Mouse (Mus musculus): Measurements from ENCODE around the gene Cks1b. TPM values are rescaled to one million over a fixed set of nuclear protein-coding genes. Genes with fewer than 3 reads are reported as not detected.

The Cks1b gene
- polyA plus RNA-seq, 1 experiment from 2014 or later, result 480 TPM

- Histone ChIP-seq H3K4me3 (peak overlapping the region; percentile 50), H3K4me2 (replicated peaks) (peak overlapping the region; percentile 97), H3K9me3 (no peaks in the 10 kb centered on the region), H3K4me1 (peaks cover 46% of the 10 kb centered on the region), H3K27ac (peak overlapping the region; percentile 68; the same call in 1 of the 2 replicates), H3K9ac (peak overlapping the region; percentile 58; the same call in 1 of the 2 replicates), H3K27me3 (peaks cover 26% of the 10 kb centered on the region), H3K36me3 (no peaks in the 10 kb centered on the region)
- under 1% methylated on average over 15 of the region's 15 CpGs for WGBS
- ATAC-seq (ENCODE audit: insufficient number of reproducible peaks, insufficient read depth, low FRiP score, low TSS enrichment), result peak; percentile 94
These were observed 24.6 kb downstream of the Cks1b start for GRCm38 (mm10) chr3:89393605-89394004.

GRCm38 (mm10) chr3:89392871-89393311, 25.3 kb downstream of the Cks1b start:
- no peaks in the 10 kb centered on the region for H3K9me3 ChIP-seq
- no peak overlapping the region for H3K27ac ChIP-seq
- H3K27me3 ChIP-seq, result peaks cover 26% of the 10 kb centered on the region
- H3K36me3 ChIP-seq, result no peaks in the 10 kb centered on the region
- no peak overlapping the region for H3K9ac ChIP-seq
- no peak for ATAC-seq (ENCODE audit: insufficient number of reproducible peaks, insufficient read depth, low FRiP score, low TSS enrichment)
- peaks cover 46% of the 10 kb centered on the region for H3K4me1 ChIP-seq
- peak overlapping the region; percentile 50 for H3K4me3 ChIP-seq
- WGBS, result under 1% methylated on average over 17 of the region's 24 CpGs
- peak overlapping the region; percentile 97 for H3K4me2 ChIP-seq (replicated peaks)

- H3K4me1 ChIP-seq, result peaks cover 54% of the 10 kb centered on the region
- under 1% methylated on average over 56 of the region's 56 CpGs for WGBS
These were observed 26.3 kb downstream of the Cks1b start for GRCm38 (mm10) chr3:89391663-89392511.

GRCm38 (mm10) chr3:89390699-89391662, 27.2 kb downstream of the Cks1b start:
- H3K27me3 ChIP-seq, result peaks cover 26% of the 10 kb centered on the region
- WGBS, result 6% methylated on average over 19 of the region's 19 CpGs
- H3K27ac ChIP-seq, result no peak overlapping the region
- H3K4me3 ChIP-seq, result peak overlapping the region; percentile 50
- H3K36me3 ChIP-seq, result no peaks in the 10 kb centered on the region
- no peaks in the 10 kb centered on the region for H3K9me3 ChIP-seq
- peak overlapping the region; percentile 97 for H3K4me2 ChIP-seq (replicated peaks)
- ATAC-seq (ENCODE audit: insufficient number of reproducible peaks, insufficient read depth, low FRiP score, low TSS enrichment), result no peak
- peak overlapping the region; percentile 53 for H3K9ac ChIP-seq
- H3K4me1 ChIP-seq, result peaks cover 60% of the 10 kb centered on the region

More at GRCm38 (mm10) chr3:89391663-89392511, 26.3 kb downstream of the Cks1b start:
- no peaks in the 10 kb centered on the region for H3K9me3 ChIP-seq
- H3K27ac ChIP-seq, result no peak overlapping the region
- H3K9ac ChIP-seq, result peak overlapping the region; percentile 53
- H3K27me3 ChIP-seq, result peaks cover 26% of the 10 kb centered on the region
- H3K36me3 ChIP-seq, result no peaks in the 10 kb centered on the region
- peak overlapping the region; percentile 50 for H3K4me3 ChIP-seq
- H3K4me2 ChIP-seq (replicated peaks), result peak overlapping the region; percentile 97
- no peak for ATAC-seq (ENCODE audit: insufficient number of reproducible peaks, insufficient read depth, low FRiP score, low TSS enrichment)

GRCm38 (mm10) chr3:89390111-89390515, 28.1 kb downstream of the Cks1b start:
- peaks cover 26% of the 10 kb centered on the region for H3K27me3 ChIP-seq
- 68% methylated on average over 5 of the region's 5 CpGs for WGBS
- no peak overlapping the region for H3K9ac ChIP-seq
- no peak for ATAC-seq (ENCODE audit: insufficient number of reproducible peaks, insufficient read depth, low FRiP score, low TSS enrichment)
- H3K9me3 ChIP-seq, result no peaks in the 10 kb centered on the region
- no peak overlapping the region for H3K27ac ChIP-seq
- H3K4me1 ChIP-seq, result peaks cover 54% of the 10 kb centered on the region
- no peaks in the 10 kb centered on the region for H3K36me3 ChIP-seq
- H3K4me2 ChIP-seq (replicated peaks), result no peak overlapping the region; the same call in 1 of the 2 replicates
- no peak overlapping the region for H3K4me3 ChIP-seq

GRCm38 (mm10) chr3:89388901-89389740, 29.1 kb downstream of the Cks1b start:
- H3K9ac ChIP-seq, result no peak overlapping the region
- H3K9me3 ChIP-seq, result no peaks in the 10 kb centered on the region
- H3K4me3 ChIP-seq, result no peak overlapping the region
- no peak for ATAC-seq (ENCODE audit: insufficient number of reproducible peaks, insufficient read depth, low FRiP score, low TSS enrichment)
- H3K27ac ChIP-seq, result no peak overlapping the region
- 75% methylated on average over 5 of the region's 6 CpGs for WGBS
- no peaks in the 10 kb centered on the region for H3K36me3 ChIP-seq
- H3K27me3 ChIP-seq, result peaks cover 26% of the 10 kb centered on the region
- H3K4me1 ChIP-seq, result peaks cover 52% of the 10 kb centered on the region
- H3K4me2 ChIP-seq (replicated peaks), result no peak overlapping the region

GRCm38 (mm10) chr3:89388134-89388881, 29.9 kb downstream of the Cks1b start:
- WGBS, result 69% methylated on average over 11 of the region's 11 CpGs
- Histone ChIP-seq H3K36me3 (no peaks in the 10 kb centered on the region), H3K4me3 (no peak overlapping the region), H3K4me2 (replicated peaks) (no peak overlapping the region), H3K27ac (no peak overlapping the region), H3K9me3 (no peaks in the 10 kb centered on the region), H3K27me3 (peaks cover 26% of the 10 kb centered on the region), H3K9ac (no peak overlapping the region), H3K4me1 (peaks cover 52% of the 10 kb centered on the region)
- no peak for ATAC-seq (ENCODE audit: insufficient number of reproducible peaks, insufficient read depth, low FRiP score, low TSS enrichment)

- Histone ChIP-seq H3K27ac (no peak overlapping the region), H3K4me2 (replicated peaks) (no peak overlapping the region), H3K36me3 (no peaks in the 10 kb centered on the region), H3K27me3 (peaks cover 21% of the 10 kb centered on the region), H3K4me1 (peaks cover 46% of the 10 kb centered on the region), H3K4me3 (no peak overlapping the region), H3K9me3 (no peaks in the 10 kb centered on the region), H3K9ac (no peak overlapping the region)
- WGBS, result 76% methylated on average over 11 of the region's 11 CpGs
- no peak for ATAC-seq (ENCODE audit: insufficient number of reproducible peaks, insufficient read depth, low FRiP score, low TSS enrichment)
These were observed 30.6 kb downstream of the Cks1b start for GRCm38 (mm10) chr3:89387632-89388031.

GRCm38 (mm10) chr3:89386438-89387420, 31.5 kb downstream of the Cks1b start:
- H3K4me2 ChIP-seq (replicated peaks), result peak overlapping the region; percentile 5; the same call in 1 of the 2 replicates
- H3K4me1 ChIP-seq, result peaks cover 39% of the 10 kb centered on the region
- no peak overlapping the region for H3K27ac ChIP-seq
- 0 out of 2 replicates have a peak overlapping the region, but pooled peaks have one; percentile 15 for H3K9ac ChIP-seq
- 39% methylated on average over 17 of the region's 17 CpGs for WGBS
- no peaks in the 10 kb centered on the region for H3K36me3 ChIP-seq
- no peak overlapping the region for H3K4me3 ChIP-seq
- no peak for ATAC-seq (ENCODE audit: insufficient number of reproducible peaks, insufficient read depth, low FRiP score, low TSS enrichment)
- peaks cover 12% of the 10 kb centered on the region for H3K27me3 ChIP-seq
- H3K9me3 ChIP-seq, result no peaks in the 10 kb centered on the region

Measured in embryonic facial prominence, embryonic 12.5 days (tissue).